Mouse (Mus musculus) bone marrow macrophage, adult 2 months (primary cell): ENCODE results near the gene Triobp.

Source experiments
- CTCF ChIP-seq: IDR thresholded peaks from 2 replicates; pipeline ENCODE4 v1.5.1; 2012; ENCODE audit warnings: low read depth, mild to moderate bottlenecking, low read length, moderate library complexity
- POLR2A ChIP-seq: IDR thresholded peaks from 2 replicates; pipeline ENCODE4 v1.6.1; 2012; ENCODE audit warnings: mild to moderate bottlenecking, low read depth, low read length, borderline replicate concordance

GRCm38 (mm10) chr15:78934784-78935320 lies 12.7 kb upstream of the Triobp start, which contains the start of gene Nol12:
- TF ChIP-seq CTCF (no peak), POLR2A (0 out of 2 replicates have a peak, but pooled peaks have one; percentile 66)
